Mouse (Mus musculus): ENCODE measurements around the gene Sytl2. TPM values are rescaled to one million over a fixed set of nuclear protein-coding genes. Genes with fewer than 3 reads are reported as not detected.
A peak's percentile ranks its signal among the peaks of the same experiment; 100 is the strongest.

The Sytl2 gene
- total RNA-seq, 2 experiments from 2014 or later = 8.6 to 9.0 TPM

GRCm38 (mm10) chr7:90354229-90354604 is 52.2 kb downstream of the Sytl2 start:
- intact Hi-C loops (cut with DNase I) = no loop called here
- DNase-seq = no peak

DNA sequence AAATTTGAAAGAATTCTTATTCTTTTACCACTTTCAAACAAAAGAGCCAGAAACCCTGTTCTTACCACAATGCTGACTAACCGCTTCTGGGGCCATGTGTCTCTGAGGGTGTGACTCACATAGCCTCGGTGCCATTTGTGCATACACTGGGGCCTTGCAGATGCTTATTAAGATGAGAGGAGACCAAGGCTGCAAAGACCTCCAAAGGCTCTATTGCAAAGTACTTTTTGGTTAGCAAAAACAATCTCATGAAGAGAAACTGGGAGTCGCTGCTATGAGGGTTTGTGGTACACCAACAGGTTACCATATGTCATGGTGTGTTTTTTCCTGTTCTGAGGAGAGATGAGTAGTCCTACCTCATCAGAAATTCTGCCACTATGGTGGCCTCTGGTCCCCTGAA is 53.4 kb downstream of the Sytl2 start:
- intact Hi-C loops (cut with DNase I) = no loop called here

GRCm38 (mm10) chr7:90355995-90356394 is 53.9 kb downstream of the Sytl2 start:
- no peak for DNase-seq

More for the DNA sequence above, 53.4 kb downstream of the Sytl2 start:
- no peak for DNase-seq

GRCm38 (mm10) chr7:90362788-90363187 is 60.7 kb downstream of the Sytl2 start:
- DNase-seq = no peak
- intact Hi-C loops (cut with DNase I) = no loop called here

More at GRCm38 (mm10) chr7:90355995-90356394, 53.9 kb downstream of the Sytl2 start:
- intact Hi-C loops (cut with DNase I) = no loop called here

- intact Hi-C loops (cut with DNase I) = loop anchor here (5.0 kb wide), 1 partner anchor 68 kb away; the partner anchor contains the start of gene Sytl2
- peak; percentile 47 for DNase-seq
Observed at GRCm38 (mm10) chr7:90370071-90370851, 68.2 kb downstream of the Sytl2 start.

DNA sequence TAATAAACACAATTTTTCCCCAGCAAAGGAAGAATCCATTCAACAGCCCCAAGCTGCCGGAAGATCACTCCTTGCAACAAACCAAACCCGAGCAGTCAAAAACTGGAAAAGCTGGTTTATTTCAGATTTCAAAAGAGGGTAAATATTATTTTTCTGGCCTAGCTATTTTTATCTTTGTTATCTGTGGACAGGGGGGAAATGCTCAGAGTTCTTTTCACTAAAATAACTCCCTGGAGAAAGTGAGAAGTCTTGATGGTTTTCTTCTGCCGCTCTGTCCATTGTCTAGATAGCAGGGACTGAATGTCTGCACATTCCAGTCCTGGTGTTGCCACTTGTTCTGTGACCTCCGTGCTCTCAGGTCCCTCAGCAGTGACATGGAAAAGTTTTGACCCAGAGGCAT is 70.8 kb downstream of the Sytl2 start:
- intact Hi-C loops (cut with DNase I) = loop anchor here (5.0 kb wide), 1 partner anchor 71 kb away; the partner anchor contains the start of gene Sytl2
- peak; percentile 26 to 32 for DNase-seq

- intact Hi-C loops (cut with DNase I) = no loop called here
- DNase-seq = no peak
Observed at GRCm38 (mm10) chr7:90384411-90384810, 82.4 kb downstream of the Sytl2 start.

- intact Hi-C loops (cut with DNase I) = no loop called here
- peak; percentile 47 to 51 for DNase-seq
Observed at GRCm38 (mm10) chr7:90386885-90387459, 84.9 kb downstream of the Sytl2 start.

- intact Hi-C loops (cut with DNase I) = no loop called here
- DNase-seq = no peak
Observed at GRCm38 (mm10) chr7:90389765-90390164, 87.7 kb downstream of the Sytl2 start.

- intact Hi-C loops (cut with DNase I) = loop anchor here (5.0 kb wide), 1 partner anchor 93 kb away; the partner anchor contains the start of gene Sytl2
Observed at GRCm38 (mm10) chr7:90395073-90395472, 93.0 kb downstream of the Sytl2 start.

DNA sequence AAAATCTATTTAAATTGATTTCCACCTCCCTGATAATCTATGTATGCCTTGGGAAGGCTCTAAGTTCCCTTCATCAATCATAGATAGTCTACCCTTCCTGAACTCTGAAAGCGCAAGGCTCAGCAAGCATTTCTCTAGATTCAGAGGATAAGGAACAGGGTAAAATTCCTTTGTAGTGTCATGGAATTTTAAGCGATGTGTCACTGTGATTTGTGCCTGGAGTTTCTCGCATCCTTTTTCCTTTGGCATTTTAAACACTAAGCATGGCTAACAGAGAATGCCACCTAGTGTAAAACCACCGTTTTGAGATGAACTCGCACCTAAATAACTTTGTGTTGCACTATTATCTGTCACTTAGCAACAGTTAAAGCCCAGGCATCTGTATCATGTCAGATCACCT is 93.9 kb downstream of the Sytl2 start:
- intact Hi-C loops (cut with DNase I) = loop anchor here (5.0 kb wide), 1 partner anchor 94 kb away; the partner anchor contains the start of gene Sytl2

More at GRCm38 (mm10) chr7:90395073-90395472, 93.0 kb downstream of the Sytl2 start:
- DNase-seq = no peak

GRCm38 (mm10) chr7:90409934-90410333 is 107.9 kb downstream of the Sytl2 start:
- peak; percentile 68 to 85 for DNase-seq
- intact Hi-C loops (cut with DNase I) = loop anchor here (2.0 to 5.0 kb wide), 3 partner anchors 129 to 413 kb away; partner anchors contain the start of gene Ccdc83

More for the DNA sequence above, 93.9 kb downstream of the Sytl2 start:
- no peak for DNase-seq

GRCm38 (mm10) chr7:90426020-90427001 is 124.3 kb downstream of the Sytl2 start, which contains the start of gene Ccdc89:
Ccdc89 (plus strand) TSS chr7:90426577.
- intact Hi-C loops (cut with DNase I) = loop anchor here (5.0 kb wide), 1 partner anchor 429 kb away; no protein-coding TSS in a partner anchor
- DNase-seq = peak; percentile 89 to 90

- DNase-seq = peak; percentile 31 to 40
- intact Hi-C loops (cut with DNase I) = loop anchor here (5.0 kb wide), 1 partner anchor 430 kb away; no protein-coding TSS in a partner anchor
Observed at GRCm38 (mm10) chr7:90427006-90427405, 125.0 kb downstream of the Sytl2 start.

DNA sequence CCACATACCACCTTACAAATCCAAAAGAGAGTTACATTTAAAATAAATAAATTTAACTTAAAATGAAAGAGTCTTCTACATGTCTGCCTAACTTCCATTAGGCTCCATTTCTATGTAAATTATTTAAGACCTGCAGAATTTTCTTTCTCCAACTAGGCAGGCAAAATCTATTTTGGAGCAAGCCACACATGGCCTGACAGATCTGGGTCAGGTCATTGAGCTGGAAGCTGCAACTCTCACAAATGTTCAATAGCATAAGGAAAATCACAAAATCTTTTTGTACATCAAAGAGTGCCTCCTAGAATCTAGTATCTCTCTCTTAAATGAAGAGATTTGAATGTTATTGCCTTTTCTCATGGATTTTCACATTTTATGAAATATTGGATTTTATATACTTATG is 130.2 kb downstream of the Sytl2 start:
- intact Hi-C loops (cut with DNase I) = no loop called here
- no peak for DNase-seq

DNA sequence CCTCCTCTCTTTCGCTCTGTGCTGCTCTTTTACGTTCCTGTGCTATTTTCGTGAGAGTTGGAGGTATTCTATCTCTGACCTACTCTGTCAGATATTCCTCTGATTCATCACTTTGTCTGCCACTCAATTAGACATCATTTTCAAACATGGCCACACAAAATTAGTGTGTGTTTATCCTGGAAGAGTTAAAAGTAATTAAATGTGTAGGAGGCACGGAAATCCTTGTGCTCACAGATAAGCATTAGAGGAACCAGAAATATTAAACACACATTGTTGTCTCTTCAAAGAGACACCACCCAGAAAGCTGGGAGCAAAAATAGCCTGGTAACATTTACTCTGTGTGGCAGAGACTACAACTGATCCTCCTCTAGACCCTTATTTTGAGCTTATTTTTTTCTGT is 138.0 kb downstream of the Sytl2 start:
- intact Hi-C loops (cut with DNase I) = no loop called here
- DNase-seq = no peak

DNA sequence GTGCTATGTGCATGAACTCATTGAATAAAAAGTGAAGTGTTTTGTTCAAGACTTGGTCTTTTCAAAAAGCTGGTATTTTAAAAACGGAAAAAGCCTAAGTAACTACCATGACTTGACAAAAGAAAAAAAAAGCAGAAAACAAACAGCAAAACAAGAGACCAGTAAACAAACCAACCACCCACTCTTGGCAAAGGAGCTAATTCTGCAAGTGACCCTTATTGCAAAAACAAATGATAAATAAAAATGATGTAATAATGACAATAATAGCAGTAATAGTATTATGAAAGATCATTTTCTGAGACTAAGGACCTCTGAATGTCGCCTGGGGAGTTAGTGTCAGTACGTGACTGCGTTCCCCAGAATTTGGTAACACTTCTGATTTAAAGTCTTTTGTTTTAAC is 140.0 kb downstream of the Sytl2 start:
- intact Hi-C loops (cut with DNase I) = no loop called here
- peak in 1 of 2 experiments; percentile 17 for DNase-seq

DNA sequence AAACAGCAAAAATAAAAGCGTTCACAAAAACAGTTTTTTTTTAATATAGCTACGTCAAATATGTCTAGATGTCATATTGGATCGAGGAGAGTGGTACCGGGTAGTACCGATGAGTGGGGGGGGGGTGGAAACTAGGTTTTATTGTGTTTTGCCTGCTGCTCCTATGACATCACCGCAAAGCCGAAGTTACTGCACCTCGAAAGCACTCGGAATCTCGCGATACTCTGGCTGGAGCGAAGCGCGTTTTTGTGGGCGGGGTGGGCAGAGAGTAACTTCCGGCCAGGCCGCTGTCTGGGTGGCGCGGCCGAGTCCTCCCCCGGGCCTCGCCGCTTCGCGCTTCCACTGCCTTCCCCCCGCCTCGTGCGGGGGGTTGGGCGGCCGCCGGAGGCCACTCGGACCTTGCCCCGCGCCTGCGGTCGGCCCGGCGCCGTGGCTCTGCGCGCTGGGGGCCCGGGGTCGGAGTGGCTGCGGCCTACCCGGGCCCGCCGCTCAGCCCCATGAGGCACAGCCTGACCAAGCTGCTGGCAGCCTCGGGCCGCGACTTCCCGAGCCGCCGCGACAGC is 140.5 kb downstream of the Sytl2 start, which contains the start of gene Crebzf:
Gene Crebzf (plus strand): TSS at position 212 of the 563 bp plus-strand sequence.
- DNase-seq = peak; percentile 98
- intact Hi-C loops (cut with DNase I) = no loop called here
